Mouse (Mus musculus) adrenal gland, adult 8-10 months (tissue): Measurements from ENCODE around the gene Olfr1175-ps. TPM values are rescaled to one million over a fixed set of nuclear protein-coding genes. Genes with fewer than 3 reads are reported as not detected.

ENCODE experiments used
- DNase-seq: peaks from one replicate; pipeline ENCODE4 v3.0.0; 2022
- total RNA-seq, 4 experiments: library from RNA; stranded (reverse); gene quantifications; 2 replicates each; pipeline ENCODE4 v1.2.4; 2022

The Olfr1175-ps gene
- total RNA-seq, result under 1 TPM in 1 of 4 experiments, not detected in 3; 0.06 TPM

- DNase-seq, result no peak
Observed at GRCm38 (mm10) chr2:88327115-88327514, at the start of gene Olfr1175-ps. Olfr1175-ps (minus strand) TSS chr2:88327215.

GRCm38 (mm10) chr2:88356304-88356703, 29.3 kb upstream of the Olfr1175-ps start:
- no peak for DNase-seq

- no peak for DNase-seq
Observed at GRCm38 (mm10) chr2:88346392-88346791, 19.4 kb upstream of the Olfr1175-ps start, which contains the start of gene Olfr1177-ps. Olfr1177-ps (minus strand) TSS chr2:88346492.

- DNase-seq, result no peak
Observed at GRCm38 (mm10) chr2:88336421-88336820, 9.4 kb upstream of the Olfr1175-ps start, which contains the start of gene Olfr1176. Olfr1176 (plus strand) TSS chr2:88336721.

- DNase-seq, result no peak
Observed at GRCm38 (mm10) chr2:88315035-88315434, 12.0 kb downstream of the Olfr1175-ps start, which contains the start of gene Olfr1174-ps. Olfr1174-ps (minus strand) TSS chr2:88315135.

- DNase-seq, result no peak
Observed at GRCm38 (mm10) chr2:88279775-88280174, 47.2 kb downstream of the Olfr1175-ps start, which contains the start of gene Olfr1173. Olfr1173 (minus strand) TSS chr2:88279875.

Other genes starting within 250 kb of the Olfr1175-ps start
- gene Olfr1164, start 233.2 kb downstream of the Olfr1175-ps start, total RNA-seq, result not detected
- gene Olfr1166, start 198.9 kb downstream of the Olfr1175-ps start, total RNA-seq, result not detected
- not detected for gene Olfr1167, start 172.0 kb downstream of the Olfr1175-ps start, total RNA-seq
- not detected for gene Olfr1168, start 145.3 kb downstream of the Olfr1175-ps start, total RNA-seq
- gene Olfr1170, start 98.9 kb downstream of the Olfr1175-ps start, total RNA-seq, result not detected
- gene Olfr1173, start 47.3 kb downstream of the Olfr1175-ps start, total RNA-seq, result not detected
- not detected for gene Olfr1174-ps, start 12.1 kb downstream of the Olfr1175-ps start, total RNA-seq
- not detected for gene Olfr1176, start 9.5 kb upstream of the Olfr1175-ps start, total RNA-seq
- gene Olfr1177-ps, start 19.3 kb upstream of the Olfr1175-ps start, total RNA-seq, result not detected
- not detected for gene Olfr1178, start 59.8 kb upstream of the Olfr1175-ps start, total RNA-seq
- gene Olfr1179, start 79.2 kb upstream of the Olfr1175-ps start, total RNA-seq, result not detected
- not detected for gene Olfr1180, start 91.9 kb upstream of the Olfr1175-ps start, total RNA-seq
- gene Olfr1181, start 99.0 kb upstream of the Olfr1175-ps start, total RNA-seq, result not detected
- not detected for gene Gm13757, start 121.9 kb upstream of the Olfr1175-ps start, total RNA-seq
- not detected for gene Olfr1183, start 127.7 kb upstream of the Olfr1175-ps start, total RNA-seq
- not detected for gene Olfr1184, start 156.4 kb upstream of the Olfr1175-ps start, total RNA-seq
- not detected for gene Olfr1185-ps1, start 166.1 kb upstream of the Olfr1175-ps start, total RNA-seq
- gene Olfr1186, start 191.3 kb upstream of the Olfr1175-ps start, total RNA-seq, result not detected
- not detected for gene Olfr1188, start 229.7 kb upstream of the Olfr1175-ps start, total RNA-seq